Mouse (Mus musculus) limb, embryonic 15.5 days (tissue): ENCODE results near the gene Tex50. TPM values are rescaled to one million over a fixed set of nuclear protein-coding genes. Genes with fewer than 3 reads are reported as not detected.
"Not testable (repeated sequence)": the region's sequence is repeated elsewhere in the genome, so short reads cannot be mapped to it uniquely, and the experiment has no call there.

Source experiments
- ATAC-seq: fragments of 200-750 bp; cut with Nextera tagmentation; 2 replicates; pipeline ENCODE4 v1.8.0; 2017; ENCODE audit warnings: low read depth, moderate TSS enrichment; ENCODE audit not compliant: insufficient number of reproducible peaks, low FRiP score, low TSS enrichment
- H3K27ac ChIP-seq: fragments of 300-500 bp; sonication (generic); 2 replicates; pipeline ENCODE4 v1.5.1; 2015; ENCODE audit warnings: moderate library complexity, mild to moderate bottlenecking, inconsistent platforms
- H3K27me3 ChIP-seq: fragments of 300-500 bp; sonication (generic); 2 replicates; pipeline ENCODE4 v1.6.1; 2015; ENCODE audit warnings: inconsistent platforms
- H3K36me3 ChIP-seq: fragments of 300-500 bp; sonication (generic); 2 replicates; pipeline ENCODE4 v1.6.1; 2015; ENCODE audit warnings: inconsistent platforms
- H3K4me1 ChIP-seq: fragments of 300-500 bp; sonication (generic); 2 replicates; pipeline ENCODE4 v1.6.1; 2015; ENCODE audit warnings: inconsistent platforms
- H3K4me2 ChIP-seq: fragments of 300-500 bp; sonication (generic); 2 replicates; pipeline ENCODE4 v1.6.1; 2015; ENCODE audit warnings: mild to moderate bottlenecking, inconsistent platforms
- H3K4me3 ChIP-seq: fragments of 300-500 bp; sonication (generic); 2 replicates; pipeline ENCODE4 v1.5.1; 2015; ENCODE audit warnings: mild to moderate bottlenecking, inconsistent platforms
- H3K9ac ChIP-seq: fragments of 300-500 bp; sonication (generic); 2 replicates; pipeline ENCODE4 v1.6.1; 2015; ENCODE audit warnings: inconsistent platforms
- H3K9me3 ChIP-seq: fragments of 300-500 bp; sonication (generic); 2 replicates; pipeline ENCODE4 v1.6.1; 2016; ENCODE audit warnings: inconsistent platforms
- WGBS: fragments of 180-500 bp; shearing (Covaris S2); methylation state at CpG from one replicate; pipeline ENCODE4 v1.1.7; 2015; 5-methylcytosine and 5-hydroxymethylcytosine counted together
- polyA plus RNA-seq: library from polyadenylated mRNA; unstranded; fragments of >200 nt; fragmentation: Nextera tagmentation; extraction: Ambion mirVana; gene quantifications from 2 replicates; pipeline ENCODE4 v1.2.1, GENCODE M21; 2015

Gene Tex50
- polyA plus RNA-seq, 1 experiment from 2014 or later: not detected

- Histone ChIP-seq H3K4me1 (no peaks in the 10 kb centered on the region), H3K27ac (no peak overlapping the region), H3K4me3 (no peak overlapping the region), H3K27me3 (no peaks in the 10 kb centered on the region), H3K4me2 (no peak overlapping the region), H3K9ac (no peak overlapping the region), H3K9me3 (no peaks in the 10 kb centered on the region), H3K36me3 (no peaks in the 10 kb centered on the region)
- 69% methylated on average over 6 of the region's 6 CpGs for WGBS
- no peak for ATAC-seq
These were observed 8.0 kb downstream of the Tex50 start for GRCm38 (mm10) chr1:161151098-161151497.

- no peak for ATAC-seq
- 77% methylated on average over 2 of the region's 2 CpGs for WGBS
- Histone ChIP-seq H3K4me1 (no peaks in the 10 kb centered on the region; the same call in 1 of the 2 replicates), H3K36me3 (no peaks in the 10 kb centered on the region), H3K9me3 (no peaks in the 10 kb centered on the region), H3K27ac (no peak overlapping the region), H3K27me3 (no peaks in the 10 kb centered on the region), H3K9ac (no peak overlapping the region), H3K4me2 (no peak overlapping the region), H3K4me3 (no peak overlapping the region)
These were observed 11.2 kb downstream of the Tex50 start for GRCm38 (mm10) chr1:161147888-161148287.

- not testable (repeated sequence) for H3K27ac ChIP-seq
These were observed 13.5 kb downstream of the Tex50 start for GRCm38 (mm10) chr1:161145611-161146010.

GRCm38 (mm10) chr1:161143216-161143615, 15.9 kb downstream of the Tex50 start:
- WGBS: 86% methylated on average over 7 of the region's 7 CpGs

More at GRCm38 (mm10) chr1:161145611-161146010, 13.5 kb downstream of the Tex50 start:
- not testable (repeated sequence) for H3K4me2 ChIP-seq, H3K9me3 ChIP-seq, H3K4me3 ChIP-seq, H3K9ac ChIP-seq, ATAC-seq, H3K4me1 ChIP-seq, H3K27me3 ChIP-seq, H3K36me3 ChIP-seq
- 82% methylated on average over 8 of the region's 8 CpGs for WGBS

GRCm38 (mm10) chr1:161142531-161143159, 16.5 kb downstream of the Tex50 start, which contains the start of gene Ankrd45:
Ankrd45 (plus strand) TSS chr1:161142691.
- Histone ChIP-seq H3K4me2 (peak within 1 kb of the TSS; percentile 75), H3K9ac (peak within 1 kb of the TSS; percentile 18), H3K4me3 (peak within 1 kb of the TSS; percentile 40), H3K9me3 (no peaks in the 10 kb centered on the region), H3K27me3 (no peaks in the 10 kb centered on the region), H3K27ac (no peak within 1 kb of the TSS), H3K4me1 (peaks cover 5% of the 10 kb centered on the region), H3K36me3 (no peaks in the 10 kb centered on the region)
- peak; percentile 35; the same call in 1 of the 2 replicates for ATAC-seq
- 7% methylated on average over 33 of the region's 33 CpGs for WGBS

More at GRCm38 (mm10) chr1:161143216-161143615, 15.9 kb downstream of the Tex50 start:
- Histone ChIP-seq H3K36me3 (no peaks in the 10 kb centered on the region), H3K4me3 (peak overlapping the region; percentile 40; the same call in 1 of the 2 replicates), H3K4me2 (no peak overlapping the region), H3K4me1 (peaks cover 5% of the 10 kb centered on the region), H3K27ac (no peak overlapping the region), H3K9ac (no peak overlapping the region), H3K27me3 (no peaks in the 10 kb centered on the region), H3K9me3 (no peaks in the 10 kb centered on the region)
- ATAC-seq: no peak

- no peak for ATAC-seq
- no peak overlapping the region for H3K9ac ChIP-seq
- H3K27me3 ChIP-seq: no peaks in the 10 kb centered on the region
- 78% methylated on average over 9 of the region's 9 CpGs for WGBS
- no peak overlapping the region for H3K4me3 ChIP-seq
- no peak overlapping the region for H3K27ac ChIP-seq
- no peak overlapping the region for H3K4me2 ChIP-seq
- no peaks in the 10 kb centered on the region for H3K9me3 ChIP-seq
- no peaks in the 10 kb centered on the region for H3K36me3 ChIP-seq
- H3K4me1 ChIP-seq: peaks cover 5% of the 10 kb centered on the region
These were observed 18.9 kb downstream of the Tex50 start for GRCm38 (mm10) chr1:161140026-161140762.

GRCm38 (mm10) chr1:161139496-161139895, 19.6 kb downstream of the Tex50 start:
- no peaks in the 10 kb centered on the region for H3K27me3 ChIP-seq

GRCm38 (mm10) chr1:161130726-161131664, 28.1 kb downstream of the Tex50 start, which contains the start of gene Klhl20:
Klhl20 (minus strand) TSS chr1:161131511.
- Histone ChIP-seq H3K9ac (peak within 1 kb of the TSS; percentile 92), H3K27me3 (0 out of 2 replicates have a peak, but pooled peaks cover 2% of the 10 kb centered on the region), H3K36me3 (peaks cover 6% of the 10 kb centered on the region), H3K9me3 (no peaks in the 10 kb centered on the region), H3K27ac (peak within 1 kb of the TSS; percentile 89), H3K4me3 (peak within 1 kb of the TSS; percentile 87), H3K4me2 (peak within 1 kb of the TSS; percentile 68), H3K4me1 (peaks cover 7% of the 10 kb centered on the region)
- peak; percentile 90 for ATAC-seq
- 1% methylated on average over 41 of the region's 41 CpGs for WGBS

More at GRCm38 (mm10) chr1:161139496-161139895, 19.6 kb downstream of the Tex50 start:
- 88% methylated on average over 2 of the region's 2 CpGs for WGBS
- H3K36me3 ChIP-seq: no peaks in the 10 kb centered on the region
- H3K27ac ChIP-seq: no peak overlapping the region
- H3K9me3 ChIP-seq: no peaks in the 10 kb centered on the region
- H3K4me1 ChIP-seq: peaks cover 5% of the 10 kb centered on the region
- H3K4me3 ChIP-seq: no peak overlapping the region
- no peak overlapping the region for H3K9ac ChIP-seq
- no peak for ATAC-seq
- H3K4me2 ChIP-seq: no peak overlapping the region

GRCm38 (mm10) chr1:161126461-161126860, 32.7 kb downstream of the Tex50 start:
- H3K4me2 ChIP-seq: no peak overlapping the region
- H3K4me1 ChIP-seq: peaks cover 7% of the 10 kb centered on the region
- ATAC-seq: no peak
- H3K27me3 ChIP-seq: no peaks in the 10 kb centered on the region
- no peak overlapping the region for H3K27ac ChIP-seq
- WGBS: 57% methylated on average over 1 of the region's 1 CpGs
- no peak overlapping the region for H3K4me3 ChIP-seq
- no peaks in the 10 kb centered on the region for H3K9me3 ChIP-seq
- H3K36me3 ChIP-seq: peaks cover 6% of the 10 kb centered on the region
- H3K9ac ChIP-seq: no peak overlapping the region

GRCm38 (mm10) chr1:161122661-161123418, 36.3 kb downstream of the Tex50 start:
- ATAC-seq: no peak
- Histone ChIP-seq H3K27me3 (no peaks in the 10 kb centered on the region), H3K4me3 (no peak overlapping the region), H3K36me3 (peaks cover 11% of the 10 kb centered on the region), H3K9me3 (no peaks in the 10 kb centered on the region), H3K4me1 (no peaks in the 10 kb centered on the region), H3K27ac (no peak overlapping the region), H3K4me2 (no peak overlapping the region), H3K9ac (no peak overlapping the region)
- WGBS: 89% methylated on average over 10 of the region's 10 CpGs

GRCm38 (mm10) chr1:161114591-161114990, 44.5 kb downstream of the Tex50 start:
- Histone ChIP-seq H3K4me2 (no peak overlapping the region), H3K4me1 (no peaks in the 10 kb centered on the region), H3K36me3 (peaks cover 2% of the 10 kb centered on the region; the same call in 1 of the 2 replicates), H3K9ac (no peak overlapping the region), H3K27ac (no peak overlapping the region), H3K27me3 (no peaks in the 10 kb centered on the region), H3K9me3 (no peaks in the 10 kb centered on the region), H3K4me3 (no peak overlapping the region)
- no peak for ATAC-seq
